Mouse (Mus musculus) lung, adult 2 months (tissue): ENCODE results near the gene Fbxo10. TPM values are rescaled to one million over a fixed set of nuclear protein-coding genes. Genes with fewer than 3 reads are reported as not detected.
"Not testable (repeated sequence)": the region's sequence is repeated elsewhere in the genome, so short reads cannot be mapped to it uniquely, and the experiment has no call there.

Experiments used
- DNase-seq: peaks from one replicate; pipeline ENCODE4 v3.0.0; 2022
- H3K4me1 ChIP-seq: fragments of 200-500 bp; 2 replicates; pipeline ENCODE4 v1.6.1; 2011; ENCODE audit warnings: low read length; ENCODE audit not compliant: control insufficient read depth, insufficient read depth
- H3K4me3 ChIP-seq: fragments of 200-500 bp; replicated peaks from 2 replicates; pipeline ENCODE3; 2011; ENCODE audit warnings: low read depth, mild to moderate bottlenecking, control low read depth, low read length; ENCODE audit errors: extremely low read depth
- CTCF ChIP-seq: fragments of 200-500 bp; IDR thresholded peaks from 2 replicates; pipeline ENCODE4 v1.5.1; 2011; ENCODE audit warnings: mild to moderate bottlenecking, low read length, control low read depth; ENCODE audit not compliant: insufficient read depth
- POLR2A ChIP-seq: fragments of 200-500 bp; IDR thresholded peaks from 2 replicates; pipeline ENCODE4 v1.6.1; 2011; ENCODE audit warnings: low read depth, mild to moderate bottlenecking, control low read depth, low read length, borderline replicate concordance; ENCODE audit errors: extremely low read depth
- WGBS: fragments of 180-500 bp; shearing (Covaris S2); methylation state at CpG from one replicate; pipeline ENCODE4 v1.1.7; 2018; 5-methylcytosine and 5-hydroxymethylcytosine counted together
- polyA plus RNA-seq: library from polyadenylated mRNA; depleted of rRNA; stranded (reverse); fragments of >200 nt; gene quantifications from 2 replicates; pipeline ENCODE4 v1.2.3, GENCODE M21; 2012; rRNA removed

The Fbxo10 gene
- polyA plus RNA-seq, 1 experiment = 15.2 TPM

DNA sequence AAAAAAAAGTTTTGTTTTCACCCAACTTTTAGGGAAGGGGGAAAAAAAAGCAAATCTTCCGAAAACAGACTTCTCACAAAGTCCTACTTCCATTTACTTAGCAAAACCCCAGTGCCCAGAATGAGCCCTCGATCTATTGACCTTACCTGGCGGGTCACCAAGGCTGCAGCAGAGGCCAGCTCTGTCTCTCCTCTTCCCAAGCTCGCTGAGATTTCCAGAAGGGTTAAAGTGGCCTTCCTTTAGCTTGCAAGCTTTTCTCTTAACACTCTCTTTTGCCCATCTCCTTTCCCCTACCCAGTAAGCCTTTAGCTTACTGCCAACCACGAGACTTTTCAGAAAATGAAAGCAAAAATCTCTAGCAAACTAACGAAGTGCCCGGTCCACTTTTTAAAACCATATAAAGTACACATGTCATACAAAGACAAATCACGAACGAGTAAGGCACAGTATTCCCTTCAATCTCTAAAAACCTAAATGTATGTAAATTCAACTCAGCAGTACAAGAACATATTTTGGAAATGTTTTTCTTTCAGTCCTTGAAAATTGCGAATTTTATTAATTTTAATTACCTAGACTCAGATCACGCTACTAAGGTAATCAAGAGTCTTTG, 73.5 kb downstream of the Fbxo10 start:
- TF ChIP-seq CTCF (no peak), POLR2A (no peak)
- 9% methylated on average over 11 of the region's 11 CpGs for WGBS
- Histone ChIP-seq H3K4me3 (peak overlapping the region; percentile 71), H3K4me1 (peaks cover 7% of the 10 kb centered on the region)
- peak; percentile 23 for DNase-seq

GRCm38 (mm10) chr4:45005452-45005851, 79.0 kb downstream of the Fbxo10 start:
- Histone ChIP-seq H3K4me1 (peaks cover 2% of the 10 kb centered on the region; the same call in 1 of the 2 replicates), H3K4me3 (no peak overlapping the region)
- WGBS = 62% methylated on average over 3 of the region's 3 CpGs
- TF ChIP-seq CTCF (no peak), POLR2A (no peak)
- no peak for DNase-seq

GRCm38 (mm10) chr4:45000001-45000400, 84.4 kb downstream of the Fbxo10 start:
- no peak for DNase-seq
- WGBS = 87% methylated on average over 6 of the region's 6 CpGs
- Histone ChIP-seq H3K4me1 (peaks cover 3% of the 10 kb centered on the region; the same call in 1 of the 2 replicates), H3K4me3 (no peak overlapping the region)
- TF ChIP-seq CTCF (no peak), POLR2A (no peak)

DNA sequence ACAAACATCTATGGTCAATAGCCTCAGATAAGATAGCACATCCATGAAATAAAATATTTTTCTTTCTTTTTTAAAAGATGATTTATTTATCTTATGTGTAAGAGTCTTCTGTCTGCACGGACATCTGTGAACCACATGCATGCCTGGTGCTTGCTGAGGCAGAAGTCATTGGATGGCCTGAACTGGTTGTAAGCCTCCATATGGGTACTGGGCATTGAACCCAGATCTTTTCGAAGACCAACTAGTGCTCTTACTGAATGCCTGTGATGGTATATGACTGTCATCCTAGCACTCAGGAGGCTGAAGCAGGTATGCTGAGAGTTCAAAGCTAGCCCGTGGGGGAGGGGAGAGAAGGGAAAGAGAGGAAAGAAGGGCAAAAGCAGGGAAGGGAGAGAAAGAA, 86.3 kb downstream of the Fbxo10 start:
- Histone ChIP-seq H3K4me1 (peaks cover 3% of the 10 kb centered on the region; the same call in 1 of the 2 replicates), H3K4me3 (no peak overlapping the region)
- 68% methylated on average over 3 of the region's 3 CpGs for WGBS
- no peak for DNase-seq
- TF ChIP-seq CTCF = no peak
- TF ChIP-seq POLR2A = no peak

DNA sequence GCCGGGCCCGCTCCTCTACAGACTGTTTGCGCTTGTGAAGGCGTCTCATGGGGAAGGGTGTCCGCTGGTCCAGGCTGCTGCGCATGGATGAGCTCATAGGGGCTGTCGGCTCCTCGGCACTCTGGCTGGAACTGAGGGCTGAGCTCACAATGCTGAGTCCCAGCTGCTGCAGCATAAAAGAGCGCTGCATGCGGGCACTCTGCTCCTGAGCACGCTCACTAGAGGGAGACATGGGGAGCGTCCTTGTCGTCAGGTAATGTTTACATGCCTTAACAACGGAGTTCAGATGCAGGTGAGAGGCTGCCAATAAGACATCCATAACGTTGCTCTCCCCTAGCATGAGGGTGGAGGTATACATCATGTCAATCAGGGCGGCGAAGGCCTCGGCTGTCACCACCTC, 89.6 kb downstream of the Fbxo10 start:
- H3K4me3 ChIP-seq = no peak overlapping the region
- 89% methylated on average over 18 of the region's 18 CpGs for WGBS
- peaks cover 3% of the 10 kb centered on the region; the same call in 1 of the 2 replicates for H3K4me1 ChIP-seq
- DNase-seq = no peak
- TF ChIP-seq CTCF (no peak), POLR2A (no peak)

- Histone ChIP-seq H3K4me3 (no peak overlapping the region), H3K4me1 (peaks cover 3% of the 10 kb centered on the region; the same call in 1 of the 2 replicates)
- no peak for DNase-seq
- no peak for TF ChIP-seq POLR2A
- TF ChIP-seq CTCF = no peak
- 88% methylated on average over 9 of the region's 9 CpGs for WGBS
Measured at GRCm38 (mm10) chr4:44993847-44994246, 90.6 kb downstream of the Fbxo10 start.

DNA sequence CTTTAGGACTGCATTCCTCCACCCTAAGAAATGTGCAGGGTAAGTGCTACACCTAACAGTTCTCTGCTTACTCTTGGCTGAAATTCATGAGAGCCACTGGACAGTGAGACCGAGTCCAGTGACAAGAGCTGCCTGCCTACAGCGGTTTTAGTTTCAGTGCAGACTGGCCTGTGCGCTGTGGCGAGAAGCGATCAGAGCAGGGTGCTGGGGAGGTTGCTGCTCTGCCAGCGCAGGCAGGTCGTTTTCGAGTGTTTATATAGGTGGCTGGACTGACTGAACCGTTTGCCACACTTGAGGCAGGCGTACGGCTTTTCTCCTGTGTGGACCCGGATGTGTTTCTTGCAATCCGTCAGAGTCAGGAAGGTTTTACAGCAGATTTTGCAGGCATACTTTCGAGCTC, 91.2 kb downstream of the Fbxo10 start:
- H3K4me3 ChIP-seq, DNase-seq, H3K4me1 ChIP-seq: not testable (repeated sequence)
- 51% methylated on average over 14 of the region's 14 CpGs for WGBS

DNA sequence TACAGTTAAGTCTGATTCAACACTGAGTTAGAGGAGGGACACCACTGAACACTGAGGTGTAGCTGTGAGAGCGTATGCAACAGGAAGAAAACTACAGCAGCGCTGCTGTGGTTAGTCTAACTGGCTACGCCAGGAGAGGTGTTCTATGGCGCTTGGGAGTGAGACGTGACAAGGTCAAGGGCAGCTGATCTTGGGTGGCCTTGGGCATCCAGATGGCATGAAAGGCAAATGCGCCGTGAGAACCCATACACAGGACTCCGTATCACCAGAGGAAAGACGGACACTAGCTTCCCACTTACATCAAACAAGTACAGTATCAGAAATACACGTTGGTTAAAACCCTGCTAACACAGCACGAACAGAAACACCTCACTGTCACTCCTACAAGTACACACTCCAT, 92.1 kb downstream of the Fbxo10 start:
- H3K4me3 ChIP-seq, DNase-seq, H3K4me1 ChIP-seq: not testable (repeated sequence)
- 84% methylated on average over 11 of the region's 11 CpGs for WGBS

GRCm38 (mm10) chr4:44990560-44990959, 93.8 kb downstream of the Fbxo10 start:
- no peak for DNase-seq
- Histone ChIP-seq H3K4me1 (no peaks in the 10 kb centered on the region), H3K4me3 (no peak overlapping the region)
- no peak for TF ChIP-seq POLR2A
- no peak for TF ChIP-seq CTCF
- 93% methylated on average over 5 of the region's 5 CpGs for WGBS

Other genes starting within 250 kb of the Fbxo10 start
- 28.2 and 29.8 TPM in 2 replicates for gene Grhpr, start 103.2 kb downstream of the Fbxo10 start, polyA plus RNA-seq
- gene Zbtb5, start 72.2 kb downstream of the Fbxo10 start, polyA plus RNA-seq = 8.5 and 12.5 TPM in 2 replicates
- 2.2 and 3.8 TPM in 2 replicates for gene Polr1e, start 66.0 kb downstream of the Fbxo10 start, polyA plus RNA-seq
- gene Tomm5, start 23.5 kb upstream of the Fbxo10 start, polyA plus RNA-seq = 37.3 and 48.5 TPM in 2 replicates
- gene Frmpd1, start 100.3 kb upstream of the Fbxo10 start, polyA plus RNA-seq = 2.8 and 3.9 TPM in 2 replicates
- gene Trmt10b, start 212.5 kb upstream of the Fbxo10 start, polyA plus RNA-seq = 1.9 and 3.0 TPM in 2 replicates